Mouse (Mus musculus): Measurements from ENCODE around the gene Bst2. TPM values are rescaled to one million over a fixed set of nuclear protein-coding genes. Genes with fewer than 3 reads are reported as not detected.

The Bst2 gene
- polyA plus RNA-seq, 1 experiment from 2014 or later: 34.0 TPM

DNA sequence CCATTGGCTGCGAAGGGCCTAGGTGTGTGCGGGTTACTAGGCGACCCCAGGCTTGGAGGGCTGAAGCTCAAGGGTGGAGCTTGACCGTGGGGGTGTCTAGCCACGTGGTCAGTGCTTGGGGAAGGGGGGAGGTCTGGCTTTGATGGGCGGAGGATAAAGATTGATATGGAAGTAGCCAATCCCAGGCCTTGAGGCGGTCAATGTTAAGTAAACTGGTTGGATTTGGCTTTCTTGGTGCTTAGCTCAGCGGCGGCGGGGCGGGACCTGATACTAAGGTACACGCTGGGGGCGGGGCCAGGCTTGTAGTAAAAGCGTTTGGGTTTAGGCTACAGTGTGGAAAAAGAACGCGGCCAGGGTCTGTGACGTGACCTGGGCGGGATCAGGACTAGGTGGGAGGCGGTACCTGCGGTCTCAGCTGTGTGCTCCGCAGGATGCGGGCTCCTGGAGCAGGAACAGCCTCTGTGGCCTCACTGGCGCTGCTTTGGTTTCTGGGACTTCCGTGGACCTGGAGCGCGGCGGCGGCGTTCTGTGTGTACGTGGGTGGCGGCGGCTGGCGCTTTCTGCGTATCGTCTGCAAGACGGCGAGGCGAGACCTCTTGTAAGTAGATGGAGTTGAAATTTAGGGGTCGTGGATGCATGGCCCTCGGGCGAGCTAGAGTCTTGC is 33.2 kb upstream of the Bst2 start:
- Histone ChIP-seq H3K27me3 (replicated peaks) (peaks cover 37% of the 10 kb centered on the region), H3K27ac (replicated peaks) (peak overlapping the region; percentile 40), H3K4me1 (peaks cover 40% of the 10 kb centered on the region), H3K4me2 (peak overlapping the region; percentile 89), H3K4me3 (peak overlapping the region; percentile 61), H3K9ac (peak overlapping the region; percentile 85), H3K36me3 (no peaks in the 10 kb centered on the region), H3K9me3 (no peaks in the 10 kb centered on the region)
- WGBS: under 1% methylated on average over 41 of the region's 41 CpGs
- peak; percentile 74 for ATAC-seq (ENCODE audit: extremely low read depth, insufficient number of reproducible peaks, low FRiP score, low TSS enrichment)

DNA sequence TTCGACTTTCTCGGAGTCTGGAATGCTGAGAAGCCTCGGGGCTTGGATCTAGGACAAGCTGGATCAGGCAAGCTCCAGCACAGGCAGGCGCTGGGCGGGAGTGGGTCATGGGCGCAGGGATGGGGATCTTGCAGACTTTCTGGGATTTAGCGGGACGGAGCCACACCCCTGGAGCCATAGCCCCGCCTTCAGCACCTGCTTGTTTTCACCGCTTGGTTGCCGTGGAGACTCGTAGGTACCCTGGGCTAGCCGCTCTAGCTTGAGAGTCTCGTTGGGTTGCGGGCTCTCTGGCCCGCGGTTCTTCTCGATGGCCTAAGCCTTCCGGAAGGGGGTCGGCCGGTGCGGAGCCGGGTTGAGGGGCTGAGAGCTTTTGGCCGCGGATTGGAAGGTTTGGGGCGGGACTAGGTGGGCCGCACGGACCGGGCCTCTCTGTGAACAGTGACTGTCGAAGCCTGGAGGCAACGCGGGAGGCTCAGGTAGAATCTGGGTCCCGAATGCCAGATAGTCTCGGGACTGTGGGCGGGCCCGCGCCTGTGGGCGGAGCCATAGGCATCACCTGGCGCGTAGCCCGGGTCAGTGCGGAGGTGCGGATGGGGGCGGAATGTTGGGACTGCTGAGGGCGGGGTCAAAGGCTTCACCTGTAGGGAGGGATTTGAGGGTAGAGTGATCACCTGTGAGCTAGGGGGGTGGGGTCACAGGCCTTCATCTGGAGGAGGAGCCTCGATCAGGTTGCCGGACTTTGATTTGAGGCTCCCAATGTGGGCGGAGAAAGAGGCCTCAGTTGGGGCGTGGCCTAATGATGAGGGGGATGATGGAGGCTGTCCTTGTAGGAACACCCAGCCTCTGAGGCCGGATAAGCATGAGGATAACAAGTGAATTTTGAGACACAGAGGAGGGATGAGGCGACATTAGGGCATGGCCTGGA is 32.4 kb upstream of the Bst2 start:
- Histone ChIP-seq H3K9me3 (no peaks in the 10 kb centered on the region), H3K4me3 (peak overlapping the region; percentile 61), H3K27ac (replicated peaks) (peak overlapping the region; percentile 40; the same call in 1 of the 2 replicates), H3K4me1 (peaks cover 37% of the 10 kb centered on the region), H3K9ac (peak overlapping the region; percentile 85), H3K27me3 (replicated peaks) (peaks cover 41% of the 10 kb centered on the region), H3K36me3 (no peaks in the 10 kb centered on the region), H3K4me2 (peak overlapping the region; percentile 89)
- ATAC-seq (ENCODE audit: extremely low read depth, insufficient number of reproducible peaks, low FRiP score, low TSS enrichment): peak; percentile 71
- WGBS: under 1% methylated on average over 51 of the region's 51 CpGs

DNA sequence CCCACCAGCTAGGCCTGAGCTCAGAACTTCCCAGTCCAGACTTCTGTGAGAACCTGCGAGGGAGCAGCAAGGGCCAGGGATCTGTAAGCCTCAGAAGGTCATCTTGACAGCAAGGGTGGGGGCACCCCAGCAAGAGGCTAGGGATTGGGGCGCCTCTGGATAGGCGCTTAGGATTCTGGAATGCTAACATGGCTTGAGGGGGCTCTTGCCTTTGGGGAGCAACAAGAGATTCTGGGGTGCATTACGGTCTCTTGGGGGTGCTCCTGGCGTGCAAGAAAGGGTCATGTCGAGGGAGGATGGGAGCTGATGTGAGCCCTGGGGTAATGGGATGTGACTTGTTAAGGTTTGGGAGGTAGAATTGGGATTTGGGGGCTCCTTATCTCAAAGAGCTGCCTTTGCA is 31.7 kb upstream of the Bst2 start:
- ATAC-seq (ENCODE audit: extremely low read depth, insufficient number of reproducible peaks, low FRiP score, low TSS enrichment): no peak
- 23% methylated on average over 6 of the region's 6 CpGs for WGBS

DNA sequence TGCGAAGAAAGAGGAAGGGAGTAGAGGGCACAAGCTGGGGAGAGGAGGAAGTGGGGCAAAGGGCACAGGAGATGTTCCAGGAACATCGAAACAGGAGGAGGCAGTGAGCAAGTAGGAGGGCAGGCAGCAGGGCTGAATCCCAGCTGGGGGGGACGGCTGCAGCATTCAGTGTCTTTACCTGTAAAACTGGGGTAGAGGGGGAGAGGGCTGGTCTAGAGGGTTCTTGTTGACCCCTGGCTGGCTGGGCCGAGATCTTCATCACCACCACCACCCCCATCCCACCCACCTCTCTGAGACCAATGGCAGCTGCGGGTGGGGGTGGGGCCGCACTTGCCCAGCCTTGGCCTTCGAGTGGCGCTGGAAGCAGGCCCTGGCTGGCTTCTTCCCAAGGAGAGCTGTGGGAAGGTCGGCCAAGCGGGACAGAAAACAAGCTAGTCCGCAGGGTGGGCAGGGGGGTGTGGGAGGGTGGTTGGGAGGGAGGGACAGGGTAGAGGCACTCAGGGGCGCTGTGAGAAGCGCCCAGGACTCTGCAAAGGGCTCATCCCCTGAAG is 31.2 kb upstream of the Bst2 start, which contains the start of gene Slc27a1:
Gene Slc27a1 (plus strand): TSS at position 496 of the 551 bp plus-strand sequence.
- Histone ChIP-seq H3K9ac (peak within 1 kb of the TSS; percentile 71), H3K4me1 (peaks cover 35% of the 10 kb centered on the region), H3K4me3 (peak within 1 kb of the TSS; percentile 61), H3K4me2 (peak within 1 kb of the TSS; percentile 89), H3K9me3 (peaks cover 7% of the 10 kb centered on the region; the same call in 1 of the 2 replicates), H3K36me3 (no peaks in the 10 kb centered on the region), H3K27me3 (replicated peaks) (peaks cover 52% of the 10 kb centered on the region), H3K27ac (replicated peaks) (peak within 1 kb of the TSS; percentile 6; the same call in 1 of the 2 replicates)
- no peak for ATAC-seq (ENCODE audit: extremely low read depth, insufficient number of reproducible peaks, low FRiP score, low TSS enrichment)
- WGBS: 19% methylated on average over 13 of the region's 13 CpGs

More for the DNA sequence above, 31.7 kb upstream of the Bst2 start:
- Histone ChIP-seq H3K4me1 (peaks cover 35% of the 10 kb centered on the region), H3K36me3 (no peaks in the 10 kb centered on the region), H3K27ac (replicated peaks) (peak overlapping the region; percentile 6; the same call in 1 of the 2 replicates), H3K4me2 (peak overlapping the region; percentile 89), H3K4me3 (peak overlapping the region; percentile 61), H3K27me3 (replicated peaks) (peaks cover 48% of the 10 kb centered on the region), H3K9me3 (peaks cover 6% of the 10 kb centered on the region; the same call in 1 of the 2 replicates), H3K9ac (peak overlapping the region; percentile 71)

DNA sequence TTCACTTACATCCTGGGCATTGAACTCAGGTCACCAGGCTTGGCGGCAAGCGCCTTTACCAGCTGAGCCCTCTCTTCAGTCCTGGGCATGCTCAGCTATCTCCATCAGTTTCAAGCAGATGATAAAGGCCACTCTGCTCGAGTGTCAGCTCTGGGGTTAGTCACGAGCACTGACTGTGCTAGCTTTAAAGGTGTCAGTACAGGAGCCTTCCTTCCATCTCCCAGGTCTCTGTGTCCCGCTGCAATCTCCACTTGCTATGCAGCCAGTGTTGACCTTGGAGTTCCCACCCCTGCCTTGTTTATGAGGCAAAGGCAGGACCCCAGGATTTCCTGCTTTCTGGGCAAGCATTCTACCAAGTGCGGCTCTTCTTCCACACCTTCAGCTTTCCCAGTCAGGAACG is 30.3 kb upstream of the Bst2 start:
- no peaks in the 10 kb centered on the region for H3K36me3 ChIP-seq
- WGBS: 57% methylated on average over 7 of the region's 7 CpGs
- peaks cover 61% of the 10 kb centered on the region for H3K27me3 ChIP-seq (replicated peaks)
- H3K9me3 ChIP-seq: peaks cover 7% of the 10 kb centered on the region; the same call in 1 of the 2 replicates
- H3K4me2 ChIP-seq: no peak overlapping the region
- no peak overlapping the region for H3K4me3 ChIP-seq
- no peak for ATAC-seq (ENCODE audit: extremely low read depth, insufficient number of reproducible peaks, low FRiP score, low TSS enrichment)
- H3K4me1 ChIP-seq: peaks cover 35% of the 10 kb centered on the region
- no peak overlapping the region for H3K9ac ChIP-seq
- no peak overlapping the region for H3K27ac ChIP-seq (replicated peaks)

DNA sequence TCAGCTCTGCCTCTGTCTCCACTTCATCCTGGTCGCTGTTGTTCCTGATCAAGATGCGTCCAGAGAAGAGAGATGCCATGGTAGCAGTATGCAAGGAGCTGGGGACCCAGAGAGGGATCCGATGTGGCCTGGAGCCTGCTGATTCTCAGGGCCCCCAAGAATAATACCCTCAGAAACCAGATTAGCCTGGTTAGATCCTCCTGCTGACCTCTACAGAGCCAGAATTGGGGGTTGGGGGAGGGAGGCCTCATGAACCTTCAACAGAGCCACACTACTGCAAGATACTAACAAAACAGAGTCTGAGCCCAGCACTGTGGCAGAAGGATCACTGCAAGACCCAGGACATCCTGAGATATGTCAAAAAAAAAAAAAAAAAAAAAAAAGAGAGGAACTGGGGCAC is 29.2 kb upstream of the Bst2 start, which contains the start of gene Nxnl1:
Gene Nxnl1 (minus strand): TSS at position 101 of the 400 bp plus-strand sequence.
- no peak for ATAC-seq (ENCODE audit: extremely low read depth, insufficient number of reproducible peaks, low FRiP score, low TSS enrichment)
- H3K4me3 ChIP-seq: no peak within 1 kb of the TSS
- no peak within 1 kb of the TSS for H3K9ac ChIP-seq
- peaks cover 35% of the 10 kb centered on the region for H3K4me1 ChIP-seq
- H3K36me3 ChIP-seq: no peaks in the 10 kb centered on the region
- no peak within 1 kb of the TSS for H3K4me2 ChIP-seq
- no peak within 1 kb of the TSS for H3K27ac ChIP-seq (replicated peaks)
- 58% methylated on average over 3 of the region's 3 CpGs for WGBS
- H3K9me3 ChIP-seq: peaks cover 7% of the 10 kb centered on the region; the same call in 1 of the 2 replicates
- peaks cover 72% of the 10 kb centered on the region for H3K27me3 ChIP-seq (replicated peaks)

DNA sequence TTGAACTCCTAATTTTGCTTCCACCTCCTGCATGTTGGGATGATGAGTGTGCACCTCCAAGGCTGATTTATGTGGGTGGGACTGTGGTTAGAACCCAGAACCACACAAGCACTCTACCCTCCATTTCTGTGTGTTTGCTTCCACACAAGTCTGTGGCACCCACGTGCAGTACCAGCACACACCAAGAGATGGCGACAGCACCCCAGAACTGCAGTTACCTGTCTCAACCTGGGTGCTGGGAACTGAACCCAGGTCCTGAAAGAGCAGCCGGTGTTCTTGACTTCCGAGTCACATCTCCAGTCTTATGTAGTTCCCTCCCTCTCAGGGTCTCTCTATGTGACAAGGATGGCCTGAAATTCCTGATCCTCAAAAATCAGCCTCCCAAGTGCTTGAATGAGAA is 26.7 kb upstream of the Bst2 start:
- Histone ChIP-seq H3K27me3 (replicated peaks) (peaks cover 93% of the 10 kb centered on the region), H3K9ac (no peak overlapping the region), H3K4me3 (no peak overlapping the region), H3K4me1 (peaks cover 21% of the 10 kb centered on the region), H3K27ac (replicated peaks) (no peak overlapping the region), H3K9me3 (peaks cover 7% of the 10 kb centered on the region; the same call in 1 of the 2 replicates), H3K4me2 (no peak overlapping the region), H3K36me3 (no peaks in the 10 kb centered on the region)
- WGBS: 77% methylated on average over 4 of the region's 4 CpGs
- ATAC-seq (ENCODE audit: extremely low read depth, insufficient number of reproducible peaks, low FRiP score, low TSS enrichment): no peak

DNA sequence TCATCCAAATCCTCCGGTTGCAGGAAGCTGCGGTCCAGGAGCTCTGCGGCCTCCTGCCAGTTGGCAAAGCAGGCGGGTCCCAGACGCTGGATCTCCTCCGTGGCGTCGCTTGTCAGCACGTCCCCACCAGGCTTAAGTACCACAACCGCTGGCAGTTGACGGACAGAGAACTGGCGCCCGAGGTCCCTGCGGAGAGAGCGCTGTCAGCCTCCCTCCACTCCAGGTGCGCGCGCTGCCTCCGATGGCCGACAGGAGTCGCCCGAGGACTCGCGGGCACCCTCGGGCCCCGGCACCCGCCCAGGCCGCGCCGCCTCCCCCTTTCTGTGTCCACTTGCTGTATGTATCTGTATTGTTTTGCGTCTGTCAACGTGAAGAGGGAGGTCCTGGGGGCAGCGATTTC is 25.5 kb upstream of the Bst2 start:
- peaks cover 7% of the 10 kb centered on the region; the same call in 1 of the 2 replicates for H3K9me3 ChIP-seq
- peak overlapping the region; percentile 64 for H3K9ac ChIP-seq
- H3K4me2 ChIP-seq: peak overlapping the region; percentile 61
- WGBS: 2% methylated on average over 33 of the region's 33 CpGs
- ATAC-seq (ENCODE audit: extremely low read depth, insufficient number of reproducible peaks, low FRiP score, low TSS enrichment): no peak
- peaks cover 22% of the 10 kb centered on the region for H3K4me1 ChIP-seq
- H3K27ac ChIP-seq (replicated peaks): no peak overlapping the region
- peak overlapping the region; percentile 40 for H3K4me3 ChIP-seq
- no peaks in the 10 kb centered on the region for H3K36me3 ChIP-seq
- peaks cover 93% of the 10 kb centered on the region for H3K27me3 ChIP-seq (replicated peaks)

DNA sequence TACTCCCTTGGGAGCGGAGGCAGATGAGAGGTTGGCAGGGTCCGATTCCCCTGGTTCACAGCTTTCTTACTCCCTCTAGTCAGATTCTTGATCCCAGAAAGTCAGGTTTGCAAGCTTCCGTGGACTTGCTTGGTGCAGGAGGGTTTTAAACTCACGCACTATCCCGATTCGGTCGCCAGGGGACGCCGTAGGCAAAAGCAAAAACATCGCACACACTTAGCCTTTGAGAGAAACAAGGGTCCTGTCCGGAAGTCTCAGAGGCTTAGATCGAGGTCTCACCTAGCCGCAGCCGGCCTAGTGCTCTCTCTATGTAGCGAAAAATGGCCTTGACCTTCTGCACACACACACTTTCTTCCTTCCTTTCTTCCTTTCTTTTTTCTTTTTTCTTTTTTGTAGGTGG is 24.1 kb upstream of the Bst2 start:
- no peak for ATAC-seq (ENCODE audit: extremely low read depth, insufficient number of reproducible peaks, low FRiP score, low TSS enrichment)
- 3% methylated on average over 15 of the region's 15 CpGs for WGBS

DNA sequence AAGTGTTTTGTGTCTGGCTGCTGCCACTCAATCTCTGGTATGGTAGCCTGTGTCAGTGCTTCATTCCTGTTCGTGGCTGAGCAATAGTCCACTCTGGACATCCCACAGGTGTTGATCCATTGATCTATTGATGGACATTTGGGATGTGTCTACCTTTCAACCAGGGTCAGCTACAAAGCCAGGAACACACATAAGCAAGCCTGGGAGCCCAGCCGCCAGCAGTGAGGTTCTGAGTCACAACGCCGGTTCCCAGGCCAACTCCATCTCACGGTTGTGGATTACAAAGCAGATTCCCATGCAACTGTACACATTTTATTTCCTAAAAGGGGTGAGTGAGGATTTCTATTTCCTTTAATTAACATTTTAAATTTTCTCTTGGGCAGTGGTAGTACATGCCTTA is 23.5 kb upstream of the Bst2 start:
- Histone ChIP-seq H3K4me2 (no peak overlapping the region), H3K9ac (no peak overlapping the region), H3K27me3 (replicated peaks) (peaks cover 96% of the 10 kb centered on the region), H3K36me3 (no peaks in the 10 kb centered on the region), H3K4me3 (no peak overlapping the region), H3K9me3 (peaks cover 7% of the 10 kb centered on the region; the same call in 1 of the 2 replicates), H3K4me1 (peaks cover 22% of the 10 kb centered on the region), H3K27ac (replicated peaks) (no peak overlapping the region)
- ATAC-seq (ENCODE audit: extremely low read depth, insufficient number of reproducible peaks, low FRiP score, low TSS enrichment): no peak
- whole genome bisulfite sequencing: 79% methylated on average over 5 of the region's 5 CpGs

More for the DNA sequence above, 24.1 kb upstream of the Bst2 start:
- peaks cover 22% of the 10 kb centered on the region for H3K4me1 ChIP-seq
- no peak overlapping the region for H3K27ac ChIP-seq (replicated peaks)
- peaks cover 96% of the 10 kb centered on the region for H3K27me3 ChIP-seq (replicated peaks)
- peaks cover 7% of the 10 kb centered on the region; the same call in 1 of the 2 replicates for H3K9me3 ChIP-seq
- no peak overlapping the region for H3K4me3 ChIP-seq
- no peak overlapping the region for H3K9ac ChIP-seq
- H3K4me2 ChIP-seq: no peak overlapping the region
- no peaks in the 10 kb centered on the region for H3K36me3 ChIP-seq

DNA sequence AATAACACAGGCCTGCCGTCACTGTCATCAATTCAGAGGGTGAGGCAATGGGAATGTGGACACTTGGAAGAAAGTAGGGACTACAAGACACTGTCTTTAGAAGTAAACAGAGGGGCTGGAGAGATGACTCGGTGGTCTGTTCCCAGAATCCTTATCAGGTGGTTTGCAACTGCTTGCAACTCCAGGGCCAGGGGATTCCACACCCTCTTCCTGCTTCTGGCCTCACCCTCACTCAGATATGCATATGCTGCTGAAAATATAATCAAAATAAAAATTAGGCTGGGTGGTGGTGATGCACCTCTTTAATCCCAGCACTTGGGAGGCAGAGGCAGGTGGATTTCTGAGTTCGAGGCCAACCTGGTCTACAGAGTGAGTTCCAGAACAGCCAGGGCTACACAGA is 22.8 kb upstream of the Bst2 start:
- no peak for ATAC-seq (ENCODE audit: extremely low read depth, insufficient number of reproducible peaks, low FRiP score, low TSS enrichment)
- WGBS: 64% methylated on average over 3 of the region's 3 CpGs
- H3K27ac ChIP-seq (replicated peaks): no peak overlapping the region
- peaks cover 97% of the 10 kb centered on the region for H3K27me3 ChIP-seq (replicated peaks)
- H3K9ac ChIP-seq: no peak overlapping the region
- no peaks in the 10 kb centered on the region for H3K36me3 ChIP-seq
- peaks cover 7% of the 10 kb centered on the region; the same call in 1 of the 2 replicates for H3K9me3 ChIP-seq
- no peak overlapping the region for H3K4me3 ChIP-seq
- peaks cover 22% of the 10 kb centered on the region for H3K4me1 ChIP-seq
- no peak overlapping the region for H3K4me2 ChIP-seq
